Mouse (Mus musculus) embryonic facial prominence, embryonic 13.5 days (tissue): ENCODE measurements at regions not wholly inside any gene's neighbourhood (a gene's known extent, or its start where the extent isn't known, plus 50 kb on each side); places are given as distances from the start of the nearest gene placed in this dataset.

Experiments
- ATAC-seq: fragments of 200-750 bp; cut with Nextera tagmentation; 2 replicates; pipeline ENCODE4 v1.8.0; 2017; ENCODE audit warnings: low read depth; ENCODE audit not compliant: insufficient number of reproducible peaks, insufficient read depth, low FRiP score, low TSS enrichment
- H3K27ac ChIP-seq: fragments of 300-500 bp; sonication (generic); 2 replicates; pipeline ENCODE4 v1.5.1; 2015; ENCODE audit warnings: moderate library complexity, mild to moderate bottlenecking, inconsistent platforms
- H3K27me3 ChIP-seq: fragments of 300-500 bp; sonication (generic); 2 replicates; pipeline ENCODE4 v1.6.1; 2015; ENCODE audit warnings: mild to moderate bottlenecking, inconsistent platforms
- H3K36me3 ChIP-seq: fragments of 300-500 bp; sonication (generic); 2 replicates; pipeline ENCODE4 v1.6.1; 2015; ENCODE audit warnings: mild to moderate bottlenecking, inconsistent platforms
- H3K4me1 ChIP-seq: fragments of 300-500 bp; sonication (generic); 2 replicates; pipeline ENCODE4 v1.6.1; 2015; ENCODE audit warnings: inconsistent platforms
- H3K4me2 ChIP-seq: fragments of 300-500 bp; sonication (generic); 2 replicates; pipeline ENCODE4 v1.6.1; 2015; ENCODE audit warnings: moderate library complexity, mild to moderate bottlenecking, inconsistent platforms
- H3K4me3 ChIP-seq: fragments of 300-500 bp; sonication (generic); 2 replicates; pipeline ENCODE4 v1.5.1; 2015; ENCODE audit warnings: mild to moderate bottlenecking, inconsistent platforms
- H3K9ac ChIP-seq: fragments of 300-500 bp; sonication (generic); 2 replicates; pipeline ENCODE4 v1.6.1; 2015; ENCODE audit warnings: mild to moderate bottlenecking, inconsistent platforms
- H3K9me3 ChIP-seq: fragments of 300-500 bp; sonication (generic); 2 replicates; pipeline ENCODE4 v1.6.1; 2016; ENCODE audit warnings: inconsistent platforms
- WGBS: fragments of 180-500 bp; shearing (Covaris S2); methylation state at CpG from one replicate; pipeline ENCODE4 v1.1.7; 2015; ENCODE audit warnings: mixed read lengths; 5-methylcytosine and 5-hydroxymethylcytosine counted together

GRCm38 (mm10) chr15:25018937-25019336 lies 394.6 kb downstream of the Basp1 start:
- Histone ChIP-seq H3K4me1 (no peaks in the 10 kb centered on the region), H3K36me3 (no peaks in the 10 kb centered on the region), H3K27ac (no peak overlapping the region), H3K4me2 (no peak overlapping the region), H3K9ac (no peak overlapping the region), H3K4me3 (no peak overlapping the region), H3K9me3 (no peaks in the 10 kb centered on the region), H3K27me3 (no peaks in the 10 kb centered on the region)
- ATAC-seq, result no peak
- whole genome bisulfite sequencing, result 84% methylated on average over 3 of the region's 3 CpGs

- Histone ChIP-seq H3K9me3 (no peaks in the 10 kb centered on the region), H3K4me2 (no peak overlapping the region), H3K36me3 (no peaks in the 10 kb centered on the region), H3K27me3 (no peaks in the 10 kb centered on the region), H3K9ac (no peak overlapping the region), H3K4me3 (no peak overlapping the region), H3K4me1 (no peaks in the 10 kb centered on the region), H3K27ac (no peak overlapping the region)
- 88% methylated on average over 2 of the region's 2 CpGs for WGBS
- ATAC-seq, result no peak
Measured at GRCm38 (mm10) chr15:25007720-25008119, 405.8 kb downstream of the Basp1 start.

DNA sequence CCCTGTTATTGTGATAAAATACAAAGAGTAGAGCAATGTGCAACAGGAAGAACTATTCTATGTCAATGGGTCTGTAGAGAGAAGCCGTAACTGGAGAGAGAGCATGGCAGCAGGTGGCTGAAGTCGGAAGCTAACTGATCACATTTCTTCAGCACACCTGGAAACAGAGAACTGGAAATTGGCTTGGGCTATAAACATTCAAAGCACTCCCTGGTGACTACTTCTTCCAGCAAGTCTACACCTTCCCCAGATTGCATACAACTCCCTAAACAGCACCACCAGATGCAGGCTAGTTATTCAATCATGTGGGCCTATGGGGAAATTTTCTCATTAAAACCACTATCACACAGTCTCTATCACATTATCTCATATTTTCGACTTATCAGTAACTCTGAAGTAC lies 413.4 kb downstream of the Basp1 start:
- Histone ChIP-seq H3K4me3 (no peak overlapping the region), H3K4me2 (no peak overlapping the region), H3K27me3 (no peaks in the 10 kb centered on the region), H3K4me1 (no peaks in the 10 kb centered on the region), H3K9me3 (no peaks in the 10 kb centered on the region), H3K9ac (no peak overlapping the region), H3K27ac (no peak overlapping the region), H3K36me3 (no peaks in the 10 kb centered on the region)
- ATAC-seq, result no peak
- 79% methylated on average over 3 of the region's 3 CpGs for WGBS

GRCm38 (mm10) chr15:24993325-24993673 lies 420.3 kb downstream of the Basp1 start:
- Histone ChIP-seq H3K9ac (no peak overlapping the region), H3K4me2 (no peak overlapping the region), H3K27me3 (no peaks in the 10 kb centered on the region), H3K4me3 (no peak overlapping the region), H3K9me3 (no peaks in the 10 kb centered on the region), H3K36me3 (no peaks in the 10 kb centered on the region), H3K4me1 (no peaks in the 10 kb centered on the region), H3K27ac (no peak overlapping the region)
- no peak for ATAC-seq
- 84% methylated on average over 2 of the region's 2 CpGs for WGBS

DNA sequence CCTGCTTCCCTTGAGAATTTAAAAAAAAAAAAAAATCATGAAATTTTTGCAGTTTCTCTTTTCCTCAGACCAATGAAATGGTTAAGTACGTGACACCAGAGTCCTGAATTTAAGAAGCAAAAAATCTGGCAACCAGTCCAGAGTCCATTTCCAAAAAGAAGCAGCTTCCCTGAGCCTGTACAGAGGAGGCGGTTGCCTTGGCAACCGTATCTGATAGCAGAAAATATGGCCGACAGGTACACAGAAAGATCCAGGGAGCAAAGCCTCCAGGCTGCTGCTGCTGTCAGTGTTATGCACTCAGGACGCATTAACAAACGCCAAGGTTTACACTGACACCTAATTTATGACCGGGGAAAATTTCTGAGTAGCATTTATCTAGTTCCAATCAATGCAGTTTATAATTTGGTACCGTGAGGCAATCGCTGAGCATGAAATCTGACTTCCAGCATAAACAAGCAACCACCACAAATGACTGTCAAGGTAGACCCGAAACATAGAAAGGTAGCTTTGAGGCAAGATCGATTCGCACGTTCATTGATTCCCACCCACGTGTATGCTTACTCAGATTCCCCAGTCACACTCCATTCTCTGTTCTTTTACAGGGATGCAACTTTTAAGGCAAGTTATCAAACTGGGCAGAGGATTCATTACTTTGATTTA lies 420.8 kb downstream of the Basp1 start:
- Histone ChIP-seq H3K9ac (no peak overlapping the region), H3K27me3 (no peaks in the 10 kb centered on the region)
- 85% methylated on average over 14 of the region's 14 CpGs for WGBS

GRCm38 (mm10) chr15:24990082-24990786 lies 423.3 kb downstream of the Basp1 start:
- no peak overlapping the region for H3K27ac ChIP-seq
- ATAC-seq, result no peak
- 69% methylated on average over 5 of the region's 5 CpGs for WGBS
- H3K9me3 ChIP-seq, result no peaks in the 10 kb centered on the region
- no peak overlapping the region for H3K4me2 ChIP-seq
- no peak overlapping the region for H3K4me3 ChIP-seq
- H3K9ac ChIP-seq, result no peak overlapping the region
- H3K27me3 ChIP-seq, result no peaks in the 10 kb centered on the region
- H3K36me3 ChIP-seq, result no peaks in the 10 kb centered on the region
- H3K4me1 ChIP-seq, result no peaks in the 10 kb centered on the region

More for the DNA sequence above, 420.8 kb downstream of the Basp1 start:
- ATAC-seq, result no peak
- no peaks in the 10 kb centered on the region for H3K36me3 ChIP-seq
- no peaks in the 10 kb centered on the region for H3K4me1 ChIP-seq
- no peak overlapping the region for H3K4me2 ChIP-seq
- H3K4me3 ChIP-seq, result no peak overlapping the region
- H3K27ac ChIP-seq, result no peak overlapping the region
- no peaks in the 10 kb centered on the region for H3K9me3 ChIP-seq

GRCm38 (mm10) chr15:24980841-24981240 lies 432.7 kb downstream of the Basp1 start:
- no peaks in the 10 kb centered on the region for H3K9me3 ChIP-seq
- no peaks in the 10 kb centered on the region for H3K4me1 ChIP-seq
- H3K27me3 ChIP-seq, result no peaks in the 10 kb centered on the region
- H3K36me3 ChIP-seq, result no peaks in the 10 kb centered on the region
- no peak overlapping the region for H3K4me2 ChIP-seq
- no peak for ATAC-seq
- WGBS, result 19% methylated on average over 4 of the region's 4 CpGs
- H3K27ac ChIP-seq, result no peak overlapping the region
- H3K4me3 ChIP-seq, result no peak overlapping the region
- no peak overlapping the region for H3K9ac ChIP-seq

DNA sequence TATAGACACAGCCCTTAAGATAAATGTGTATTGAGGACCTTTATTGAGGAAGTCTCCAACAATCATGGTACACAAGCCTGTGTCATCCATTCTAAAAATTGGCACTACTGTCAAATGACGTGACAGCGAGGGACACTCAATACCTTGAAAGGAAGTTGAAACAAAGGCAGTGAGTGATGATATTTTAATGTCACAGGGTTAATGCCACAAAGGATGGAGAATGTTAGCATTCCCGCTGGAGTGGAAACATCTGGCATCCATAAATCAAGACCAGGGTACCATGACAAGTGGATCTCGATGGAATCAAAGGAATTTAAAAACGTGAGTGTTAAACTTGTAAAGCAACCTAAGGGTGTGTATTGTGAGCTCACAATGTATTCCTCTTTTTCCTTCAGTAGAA lies 441.5 kb downstream of the Basp1 start:
- ATAC-seq, result no peak
- no peak overlapping the region for H3K9ac ChIP-seq
- WGBS, result 23% methylated on average over 5 of the region's 5 CpGs

DNA sequence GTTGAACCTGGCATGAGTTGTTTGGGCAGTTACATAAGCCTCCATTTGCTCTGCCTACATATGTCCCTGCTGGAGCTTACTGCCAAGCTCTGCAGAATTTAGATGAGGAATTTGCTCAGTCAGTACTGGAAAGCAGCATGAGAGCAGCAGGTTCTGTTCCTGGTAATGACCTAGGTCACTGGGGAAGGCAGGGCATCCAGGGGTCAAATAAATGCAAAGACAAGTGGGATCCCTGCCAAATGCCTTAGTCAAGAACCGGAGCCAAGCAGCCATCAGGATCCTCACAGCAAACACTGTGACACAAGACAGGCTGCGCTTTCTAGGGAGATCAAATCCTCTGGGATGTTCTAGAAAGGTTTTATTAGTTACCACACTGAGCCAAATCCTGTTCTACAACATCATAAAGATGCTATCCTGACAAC lies 444.2 kb downstream of the Basp1 start:
- Histone ChIP-seq H3K9ac (no peak overlapping the region), H3K9me3 (no peaks in the 10 kb centered on the region), H3K27me3 (no peaks in the 10 kb centered on the region), H3K4me2 (no peak overlapping the region), H3K4me1 (no peaks in the 10 kb centered on the region), H3K4me3 (no peak overlapping the region), H3K27ac (no peak overlapping the region), H3K36me3 (no peaks in the 10 kb centered on the region)
- WGBS, result 46% methylated on average over 2 of the region's 2 CpGs
- ATAC-seq, result no peak

More for the DNA sequence above, 441.5 kb downstream of the Basp1 start:
- Histone ChIP-seq H3K36me3 (no peaks in the 10 kb centered on the region), H3K4me2 (no peak overlapping the region), H3K4me3 (no peak overlapping the region), H3K9me3 (no peaks in the 10 kb centered on the region), H3K27ac (no peak overlapping the region), H3K27me3 (no peaks in the 10 kb centered on the region), H3K4me1 (no peaks in the 10 kb centered on the region)

GRCm38 (mm10) chr15:24968636-24969317 lies 444.8 kb downstream of the Basp1 start:
- Histone ChIP-seq H3K27ac (no peak overlapping the region), H3K9me3 (no peaks in the 10 kb centered on the region), H3K36me3 (no peaks in the 10 kb centered on the region), H3K4me1 (no peaks in the 10 kb centered on the region), H3K27me3 (no peaks in the 10 kb centered on the region), H3K4me3 (no peak overlapping the region), H3K4me2 (no peak overlapping the region), H3K9ac (no peak overlapping the region)
- WGBS, result 85% methylated on average over 7 of the region's 7 CpGs
- no peak for ATAC-seq

DNA sequence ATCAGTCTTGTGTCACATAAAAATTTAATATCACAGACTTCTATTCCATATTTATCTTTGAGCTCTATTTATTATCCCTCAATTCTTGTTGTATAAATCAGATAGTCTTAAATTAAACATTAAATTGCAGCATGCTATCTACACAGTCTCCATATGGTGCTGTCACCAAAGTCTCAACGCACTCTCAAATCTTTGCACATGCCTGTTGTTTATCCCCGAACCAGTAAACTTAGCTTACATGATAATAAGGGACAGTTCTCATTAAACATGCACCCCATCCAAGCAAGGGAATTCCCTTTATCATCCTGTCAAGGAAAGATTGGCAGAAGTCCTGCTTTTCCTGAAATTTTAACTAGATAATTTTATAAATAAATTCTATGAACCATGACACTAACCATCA lies 483.8 kb downstream of the Basp1 start:
- no peak for ATAC-seq
- no peaks in the 10 kb centered on the region for H3K36me3 ChIP-seq

GRCm38 (mm10) chr15:24911866-24912265 lies 501.7 kb downstream of the Basp1 start:
- ATAC-seq, result no peak
- no peaks in the 10 kb centered on the region for H3K27me3 ChIP-seq
- H3K9ac ChIP-seq, result no peak overlapping the region
- no peak overlapping the region for H3K4me2 ChIP-seq
- no peak overlapping the region for H3K4me3 ChIP-seq
- no peak overlapping the region for H3K27ac ChIP-seq
- no peaks in the 10 kb centered on the region for H3K9me3 ChIP-seq
- H3K4me1 ChIP-seq, result no peaks in the 10 kb centered on the region
- no peaks in the 10 kb centered on the region for H3K36me3 ChIP-seq
- WGBS, result 71% methylated on average over 1 of the region's 1 CpGs

More for the DNA sequence above, 483.8 kb downstream of the Basp1 start:
- Histone ChIP-seq H3K9me3 (no peaks in the 10 kb centered on the region), H3K4me1 (no peaks in the 10 kb centered on the region), H3K27me3 (no peaks in the 10 kb centered on the region), H3K9ac (no peak overlapping the region), H3K4me3 (no peak overlapping the region), H3K4me2 (no peak overlapping the region), H3K27ac (no peak overlapping the region)
- WGBS, result 81% methylated on average over 2 of the region's 2 CpGs
